Comparison of ENCODE assay signal across 19 mouse cellular contexts in the genomic region with DNA sequence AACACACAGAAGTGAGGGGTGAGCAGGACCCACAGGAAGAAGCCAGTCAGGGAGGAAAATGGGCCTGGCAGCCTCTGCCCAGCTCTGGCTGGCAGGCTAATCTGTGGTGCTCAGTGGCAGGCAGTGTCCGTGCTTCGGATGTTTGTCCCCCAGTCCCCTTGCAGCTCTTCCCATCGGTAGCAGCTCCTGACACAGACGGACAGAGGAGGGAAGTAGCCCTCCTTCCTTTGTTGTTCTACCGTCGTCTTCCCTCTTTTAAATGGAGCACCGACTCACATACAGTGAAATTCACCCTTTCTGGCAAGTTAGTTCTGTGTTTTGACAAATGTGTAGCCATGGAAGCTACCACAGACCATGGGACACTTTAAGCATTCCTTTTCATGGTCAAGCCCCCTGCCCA. TPM values are rescaled to one million over a fixed set of nuclear protein-coding genes. Genes with fewer than 3 reads are reported as not detected.
DNase-seq lines count a peak whose midpoint lies in the region; ATAC-seq and TF ChIP-seq lines count a peak whose summit lies in the region.
"Had no signal": no experiment of that assay in that cellular context is flagged by ENCODE, and none has a peak within 500 bp of the region (broad histone marks: within the 10 kb centered on the region; RNA-seq: fewer than 3 reads in every experiment).

No protein-coding gene starts in this region.

- whole genome bisulfite sequencing in forebrain, embryonic 12.5 days = 38% methylated on average over 7 of the region's 7 CpGs
- WGBS in forebrain, postnatal 0 days = 31% methylated on average over 7 of the region's 7 CpGs
- 15% methylated on average over 7 of the region's 7 CpGs for WGBS in heart, embryonic 15.5 days
- 23% methylated on average over 7 of the region's 7 CpGs for WGBS in lung, embryonic 14.5 days
- WGBS in intestine, postnatal 0 days = 57% methylated on average over 7 of the region's 7 CpGs

- no peak for DNase-seq in forebrain, postnatal 0 days
- no peak for DNase-seq in heart, postnatal 14 days
- no peak for DNase-seq in lung, embryonic 14.5 days
- DNase-seq in lung, postnatal 14 days = no peak
- DNase-seq in urinary bladder, postnatal 14 days (ENCODE audit: low spot score) = no peak
- DNase-seq: cerebellum, adult 9-11 months; kidney, adult 9 months; left cerebral cortex, postnatal 4 days; lung, adult 2 months had no signal

- intact Hi-C loops in heart, postnatal 14 days (cut with DNase I) = no loop called here

- no peak for TF ChIP-seq CTCF in forebrain, postnatal 0 days (IDR thresholded peaks at IDR 0.05; ENCODE audit: low read depth)
- no peak for TF ChIP-seq CTCF in lung, embryonic 14.5 days (IDR thresholded peaks at IDR 0.05; ENCODE audit: low read depth)
- TF ChIP-seq CTCF in intestine, postnatal 0 days (IDR thresholded peaks at IDR 0.05; ENCODE audit: low read depth) = no peak

- no peak overlapping the region for H3K9ac ChIP-seq in forebrain, embryonic 12.5 days
- no peak overlapping the region for H3K9ac ChIP-seq in forebrain, postnatal 0 days
- H3K9ac ChIP-seq in heart, embryonic 15.5 days = no peak overlapping the region
- H3K9ac ChIP-seq in lung, embryonic 14.5 days = no peak overlapping the region
- no peak overlapping the region for H3K9ac ChIP-seq in intestine, postnatal 0 days (ENCODE audit: low read depth, low read length)
- H3K9ac ChIP-seq: midbrain, embryonic 13.5 days had no signal

- H3K27me3 ChIP-seq in forebrain, embryonic 12.5 days = peaks cover 80% of the 10 kb centered on the region
- no peaks in the 10 kb centered on the region for H3K27me3 ChIP-seq in forebrain, postnatal 0 days (ENCODE audit: insufficient read depth, low read length)
- no peaks in the 10 kb centered on the region for H3K27me3 ChIP-seq in heart, embryonic 15.5 days
- no peaks in the 10 kb centered on the region for H3K27me3 ChIP-seq in lung, embryonic 14.5 days (ENCODE audit: insufficient read depth, low read length)
- H3K27me3 ChIP-seq in intestine, postnatal 0 days (replicated peaks; ENCODE audit: control insufficient read depth, insufficient read depth, low read length) = no peaks in the 10 kb centered on the region

- H3K27ac ChIP-seq in forebrain, embryonic 12.5 days = no peak overlapping the region
- no peak overlapping the region for H3K27ac ChIP-seq in forebrain, postnatal 0 days (ENCODE audit: low read depth, low read length)
- H3K27ac ChIP-seq in heart, embryonic 15.5 days = peak overlapping the region; percentile 84
- H3K27ac ChIP-seq in lung, embryonic 14.5 days (ENCODE audit: low read depth) = peak overlapping the region; percentile 2; the same call in 1 of the 2 replicates
- peak overlapping the region; percentile 28; the same call in 1 of the 2 replicates for H3K27ac ChIP-seq in intestine, postnatal 0 days (ENCODE audit: low read depth, low read length)
- H3K27ac ChIP-seq: macrophage; midbrain, embryonic 13.5 days; stomach, postnatal 0 days had no signal

- ATAC-seq in forebrain, embryonic 12.5 days (ENCODE audit: low FRiP score) = no peak
- no peak for ATAC-seq in forebrain, postnatal 0 days
- 0 out of 2 replicates have a peak, but pooled peaks have one; percentile 19 for ATAC-seq in heart, embryonic 15.5 days (replicated peaks; ENCODE audit: insufficient number of reproducible peaks, insufficient read depth, low FRiP score, low read depth)
- ATAC-seq in lung, embryonic 14.5 days (ENCODE audit: insufficient read depth) = no peak
- no peak for ATAC-seq in intestine, postnatal 0 days
- ATAC-seq: hindbrain, embryonic 16.5 days; midbrain, embryonic 13.5 days had no signal

- peak overlapping the region; percentile 38; the same call in 1 of the 2 replicates for H3K4me2 ChIP-seq in forebrain, embryonic 12.5 days
- no peak overlapping the region for H3K4me2 ChIP-seq in forebrain, postnatal 0 days (ENCODE audit: low read depth)
- H3K4me2 ChIP-seq in heart, embryonic 15.5 days = peak overlapping the region; percentile 50
- no peak overlapping the region for H3K4me2 ChIP-seq in lung, embryonic 14.5 days
- no peak overlapping the region for H3K4me2 ChIP-seq in intestine, postnatal 0 days (replicated peaks; ENCODE audit: low read depth)
- H3K4me2 ChIP-seq: liver, embryonic 11.5 days had no signal

- H3K4me1 ChIP-seq in forebrain, embryonic 12.5 days = peaks cover 47% of the 10 kb centered on the region
- H3K4me1 ChIP-seq in forebrain, postnatal 0 days (ENCODE audit: insufficient read depth) = peaks cover 20% of the 10 kb centered on the region; the same call in 1 of the 2 replicates
- peaks cover 49% of the 10 kb centered on the region for H3K4me1 ChIP-seq in heart, embryonic 15.5 days (replicated peaks)
- peaks cover 7% of the 10 kb centered on the region for H3K4me1 ChIP-seq in lung, embryonic 14.5 days (ENCODE audit: insufficient read depth)
- H3K4me1 ChIP-seq in intestine, postnatal 0 days (replicated peaks; ENCODE audit: control insufficient read depth, insufficient read depth, low read length) = peaks cover 7% of the 10 kb centered on the region; the same call in 1 of the 2 replicates

- H3K36me3 ChIP-seq in forebrain, embryonic 12.5 days (replicated peaks) = no peaks in the 10 kb centered on the region
- no peaks in the 10 kb centered on the region for H3K36me3 ChIP-seq in forebrain, postnatal 0 days (ENCODE audit: insufficient read depth)
- H3K36me3 ChIP-seq in heart, embryonic 15.5 days = no peaks in the 10 kb centered on the region
- no peaks in the 10 kb centered on the region for H3K36me3 ChIP-seq in lung, embryonic 14.5 days (ENCODE audit: insufficient read depth)
- H3K36me3 ChIP-seq in intestine, postnatal 0 days (ENCODE audit: control insufficient read depth, insufficient read depth) = no peaks in the 10 kb centered on the region
- H3K36me3 ChIP-seq: midbrain, embryonic 13.5 days had no signal

- no peaks in the 10 kb centered on the region for H3K9me3 ChIP-seq in forebrain, embryonic 12.5 days
- H3K9me3 ChIP-seq in forebrain, postnatal 0 days (ENCODE audit: low read length) = no peaks in the 10 kb centered on the region
- no peaks in the 10 kb centered on the region for H3K9me3 ChIP-seq in heart, embryonic 15.5 days (replicated peaks)
- H3K9me3 ChIP-seq in lung, embryonic 14.5 days (ENCODE audit: low read depth, low read length) = no peaks in the 10 kb centered on the region
- H3K9me3 ChIP-seq in intestine, postnatal 0 days (ENCODE audit: control insufficient read depth) = no peaks in the 10 kb centered on the region
- H3K9me3 ChIP-seq: midbrain, embryonic 13.5 days had no signal

- no peak overlapping the region for H3K4me3 ChIP-seq in forebrain, embryonic 12.5 days (replicated peaks)
- H3K4me3 ChIP-seq in forebrain, postnatal 0 days (ENCODE audit: low read depth, low read length) = no peak overlapping the region
- peak overlapping the region; percentile 5; the same call in 1 of the 2 replicates for H3K4me3 ChIP-seq in heart, embryonic 15.5 days
- H3K4me3 ChIP-seq in lung, embryonic 14.5 days (ENCODE audit: low read depth, low read length) = no peak overlapping the region
- no peak overlapping the region for H3K4me3 ChIP-seq in intestine, postnatal 0 days (ENCODE audit: low read depth, low read length)
- H3K4me3 ChIP-seq: midbrain, embryonic 13.5 days had no signal

RNA-seq across cellular contexts. Expression of a gene that starts 38.2 kb away (rescaled TPM):
- polyA plus RNA-seq in forebrain, embryonic 12.5 days (2016; fragmentation: Nextera tagmentation; extraction: Ambion mirVana) = 0.28 and 0.40 TPM in 2 replicates
- not detected in 2 replicates for total RNA-seq in forebrain, postnatal 0 days (2014; rRNA removed)
- polyA plus RNA-seq in forebrain, postnatal 0 days (2015; fragmentation: Nextera tagmentation; extraction: Ambion mirVana) = 0.22 TPM in 1 of 2 replicates, not detected in the other
- 0.25 and 0.39 TPM in 2 replicates for polyA plus RNA-seq in heart, embryonic 15.5 days (2015; fragmentation: Nextera tagmentation; extraction: Ambion mirVana)
- total RNA-seq in heart, postnatal 14 days (2021) = not detected
- polyA plus RNA-seq in lung, embryonic 14.5 days (2014; fragmentation: Nextera tagmentation; extraction: Ambion mirVana) = 0.53 and 0.57 TPM in 2 replicates
- 0.12 TPM in 1 of 2 replicates, not detected in the other for polyA plus RNA-seq in intestine, postnatal 0 days (2015; fragmentation: Nextera tagmentation; extraction: Ambion mirVana)
- total RNA-seq: layer of hippocampus, adult 18-20 months; left cerebral cortex, adult 18-20 months; left cerebral cortex, postnatal 4 days had no signal
- polyA plus RNA-seq: macrophage had no signal

Comparison
In these comparisons a context has a peak if more than half of its experiments do, and no peak if none do; other contexts are left out.
1. H3K4me2 ChIP-seq: peak in forebrain, embryonic 12.5 days (single experiment) and heart, embryonic 15.5 days (single experiment); none in forebrain, postnatal 0 days (single experiment), lung, embryonic 14.5 days (single experiment) and intestine, postnatal 0 days (single experiment).
2. H3K27ac ChIP-seq: peak in heart, embryonic 15.5 days (single experiment), lung, embryonic 14.5 days (single experiment) and intestine, postnatal 0 days (single experiment); none in forebrain, embryonic 12.5 days (single experiment) and forebrain, postnatal 0 days (single experiment).